Mouse (Mus musculus) layer of hippocampus, adult 9-11 months (tissue): Measurements from ENCODE around the gene Sele.
"Not testable (repeated sequence)": the region's sequence is repeated elsewhere in the genome, so short reads cannot be mapped to it uniquely, and the experiment has no call there.

ENCODE experiments used
- DNase-seq: peaks from one replicate; pipeline ENCODE4 v3.0.0; 2022

Sele gene

GRCm38 (mm10) chr1:164047934-164048333 is at the start of gene Sele:
Gene Sele (plus strand): TSS chr1:164048234.
- no peak for DNase-seq

GRCm38 (mm10) chr1:164001831-164002452 is 46.1 kb upstream of the Sele start:
- no peak for DNase-seq

GRCm38 (mm10) chr1:164004311-164004710 is 43.7 kb upstream of the Sele start:
- no peak for DNase-seq

- DNase-seq = no peak
Measured at GRCm38 (mm10) chr1:164009235-164009634, 38.8 kb upstream of the Sele start.

- no peak for DNase-seq
Measured at GRCm38 (mm10) chr1:164014616-164015015, 33.4 kb upstream of the Sele start.

- no peak for DNase-seq
Measured at GRCm38 (mm10) chr1:164018221-164018896, 29.7 kb upstream of the Sele start.

- no peak for DNase-seq
Measured at GRCm38 (mm10) chr1:164019789-164020188, 28.2 kb upstream of the Sele start.

- DNase-seq = not testable (repeated sequence)
Measured at GRCm38 (mm10) chr1:164020746-164021145, 27.3 kb upstream of the Sele start.

GRCm38 (mm10) chr1:164022106-164022505 is 25.9 kb upstream of the Sele start:
- DNase-seq = not testable (repeated sequence)

- DNase-seq = no peak
Measured at GRCm38 (mm10) chr1:164025685-164026084, 22.3 kb upstream of the Sele start.

GRCm38 (mm10) chr1:164027416-164027815 is 20.6 kb upstream of the Sele start:
- DNase-seq = no peak

- DNase-seq = no peak
Measured at GRCm38 (mm10) chr1:164040385-164041135, 7.5 kb upstream of the Sele start.

- no peak for DNase-seq
Measured at GRCm38 (mm10) chr1:164043549-164043948, 4.5 kb upstream of the Sele start.

GRCm38 (mm10) chr1:164053561-164053960 is 5.5 kb downstream of the Sele start:
- DNase-seq = no peak

- no peak for DNase-seq
Measured at GRCm38 (mm10) chr1:164054800-164055199, 6.8 kb downstream of the Sele start.

GRCm38 (mm10) chr1:164060071-164060470 is 12.0 kb downstream of the Sele start:
- DNase-seq = no peak

- no peak for DNase-seq
Measured at GRCm38 (mm10) chr1:164061278-164061677, 13.2 kb downstream of the Sele start.

- no peak for DNase-seq
Measured at GRCm38 (mm10) chr1:164061925-164062324, 13.9 kb downstream of the Sele start, which contains the start of gene Sell. Gene Sell (plus strand): TSS chr1:164061982.

- DNase-seq = no peak
Measured at GRCm38 (mm10) chr1:164062856-164063255, 14.8 kb downstream of the Sele start.

GRCm38 (mm10) chr1:164063745-164064144 is 15.7 kb downstream of the Sele start:
- no peak for DNase-seq

- DNase-seq = no peak
Measured at GRCm38 (mm10) chr1:164069261-164069660, 21.2 kb downstream of the Sele start.

- DNase-seq = no peak
Measured at GRCm38 (mm10) chr1:164070461-164070860, 22.4 kb downstream of the Sele start.

GRCm38 (mm10) chr1:164071111-164071510 is 23.1 kb downstream of the Sele start:
- no peak for DNase-seq

- DNase-seq = no peak
Measured at GRCm38 (mm10) chr1:164072001-164072400, 24.0 kb downstream of the Sele start.
